Comparison of ENCODE assay signal across 13 mouse cellular contexts in the genomic region with DNA sequence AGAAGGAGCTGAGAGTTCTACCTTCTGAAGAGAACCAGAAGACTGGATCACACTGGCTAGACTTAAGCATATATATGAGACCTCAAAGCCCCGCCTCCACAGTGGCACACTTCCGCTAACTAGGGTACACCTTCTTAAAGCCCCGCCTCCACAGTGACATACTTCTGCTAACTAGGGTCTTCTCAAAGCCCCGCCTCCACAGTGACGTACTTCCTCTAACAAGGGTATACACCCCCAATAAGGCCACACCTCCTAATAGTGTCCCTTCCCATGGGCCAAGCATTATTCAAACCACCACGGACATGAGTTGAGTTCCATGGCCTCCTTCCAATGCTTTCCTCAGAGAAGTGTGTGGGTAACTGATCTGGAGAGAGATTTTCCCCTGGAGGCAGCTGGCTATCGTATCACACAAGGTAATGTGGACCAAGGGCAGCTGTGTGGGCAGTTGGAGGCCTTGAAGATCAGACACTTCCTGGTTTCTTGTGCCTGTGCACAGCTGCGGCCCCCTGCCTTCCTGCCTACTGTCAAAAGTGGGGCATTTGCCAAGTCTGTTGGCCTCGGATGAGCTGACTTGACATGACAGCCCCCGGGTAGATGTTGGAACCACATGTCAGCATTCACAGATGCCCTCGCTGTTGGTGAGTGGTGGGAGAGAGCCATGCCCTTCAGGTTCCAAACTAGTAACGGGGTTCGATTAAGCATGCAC.
A peak's percentile ranks its signal among the peaks of the same experiment; 100 is the strongest.
DNase-seq lines count a peak whose midpoint lies in the region; ATAC-seq and TF ChIP-seq lines count a peak whose summit lies in the region.
"Had no signal": no experiment of that assay in that cellular context is flagged by ENCODE, and none has a peak within 500 bp of the region (broad histone marks: within the 10 kb centered on the region; RNA-seq: fewer than 3 reads in every experiment).

No protein-coding gene starts in this region.

- no peak overlapping the region for H3K27ac ChIP-seq in gastrocnemius, adult 2 months
- H3K27ac ChIP-seq: liver, embryonic 15.5 days; midbrain, embryonic 15.5 days; neural tube, embryonic 15.5 days had no signal

- DNase-seq in left cerebral cortex, postnatal 4 days, result peak; percentile 91
- no peak for DNase-seq in left cerebral cortex, adult 11 months (ENCODE audit: low spot score)
- DNase-seq in ES-CJ7 (ENCODE audit: low read depth, low spot score), result peak; percentile 59
- DNase-seq in brain, adult 2 months (ENCODE audit: low read depth, low spot score), result peak; percentile 82
- no peak for DNase-seq in left cerebral cortex, postnatal 36 days (ENCODE audit: low spot score in 2 of 2)
- DNase-seq in gastrocnemius, adult 2 months, result no peak
- DNase-seq: kidney, adult 2 months; thymus, postnatal 4 days had no signal

- ATAC-seq in erythroblast, adult 5-6 weeks (replicated peaks; ENCODE audit: low FRiP score, poor library complexity, severe bottlenecking), result peak; percentile 32; the same call in 1 of the 2 replicates
- ATAC-seq: midbrain, embryonic 15.5 days had no signal

- no peak overlapping the region for H3K4me3 ChIP-seq in gastrocnemius, adult 2 months
- H3K4me3 ChIP-seq: erythroblast, embryonic 14.5 days; liver, embryonic 15.5 days; midbrain, embryonic 15.5 days; neural tube, embryonic 15.5 days had no signal

- no peak for TF ChIP-seq CTCF in gastrocnemius, adult 2 months (IDR thresholded peaks at IDR 0.05)

- intact Hi-C loops in left cerebral cortex, postnatal 4 days (cut with DNase I), result no loop called here
- intact Hi-C loops in left cerebral cortex, postnatal 36 days (cut with DNase I), result no loop called here
- intact Hi-C loops in gastrocnemius, adult 2 months (cut with DNase I), result no loop called here

Comparison
In these comparisons a context has a peak if more than half of its experiments do, and no peak if none do; other contexts are left out.
1. DNase-seq: peak in left cerebral cortex, postnatal 4 days (single experiment), ES-CJ7 (single experiment) and brain, adult 2 months (single experiment); none in left cerebral cortex, adult 11 months (single experiment), left cerebral cortex, postnatal 36 days (0 of 2) and gastrocnemius, adult 2 months (single experiment).